Mouse (Mus musculus): ENCODE measurements around the gene Marveld1.

The Marveld1 gene

DNA sequence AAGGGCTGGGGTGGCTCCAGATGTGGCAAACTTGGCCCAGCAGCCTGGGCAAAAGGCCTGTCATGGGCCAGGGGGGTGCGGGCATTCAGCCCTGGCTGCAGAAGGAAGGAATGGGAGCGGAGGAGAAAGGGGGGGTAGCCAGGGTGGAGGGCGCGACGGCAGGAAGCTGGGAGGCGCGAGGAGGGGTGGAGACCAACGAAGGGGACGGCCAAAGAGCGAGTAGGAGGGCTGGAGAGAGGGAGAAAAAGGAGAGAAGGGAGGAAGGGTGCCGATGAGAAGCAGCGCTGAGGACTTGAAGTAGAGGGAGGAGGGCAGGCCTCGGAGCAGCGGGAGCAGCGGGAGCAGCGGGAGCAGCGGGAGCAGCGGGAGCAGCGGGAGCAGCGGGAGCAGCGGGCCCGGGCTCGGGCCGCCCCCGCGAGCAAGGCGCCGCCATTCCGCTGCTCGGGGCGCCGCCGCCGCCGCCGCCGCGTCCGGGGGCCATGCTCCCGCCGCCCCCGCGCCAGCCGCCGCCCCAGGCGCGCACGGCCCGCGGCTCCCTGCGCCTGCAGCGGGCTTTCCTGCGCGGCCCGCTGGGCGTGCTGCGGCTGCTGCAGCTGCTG is at the start of gene Marveld1:
Marveld1 (plus strand) TSS at position 231 of the 599 bp plus-strand sequence.
- DNase-seq (ENCODE audit: low spot score in 2 of 2), result peak; percentile 87 to 89

DNA sequence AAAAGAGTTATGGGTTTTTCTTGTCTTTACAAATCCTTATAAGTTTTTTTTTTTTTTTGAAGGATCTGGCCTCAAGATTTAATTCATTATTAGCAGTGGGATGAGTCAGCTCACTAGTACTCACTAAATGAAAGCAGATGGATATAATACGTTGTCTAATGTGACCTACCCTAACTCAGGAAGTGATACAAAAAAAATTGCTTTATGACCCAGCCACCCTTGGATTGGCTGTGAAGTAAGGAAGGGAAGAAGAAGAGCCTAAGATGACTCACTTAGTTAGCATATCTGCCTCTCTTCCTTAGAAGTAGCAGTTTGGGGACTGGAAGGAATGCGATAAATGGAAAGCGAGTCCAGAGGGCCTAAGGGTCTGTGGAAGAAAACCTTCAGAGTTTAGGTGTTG is 47.8 kb upstream of the Marveld1 start:
- DNase-seq (ENCODE audit: low spot score in 2 of 2), result no peak

GRCm38 (mm10) chr19:42104681-42105080 is 42.5 kb upstream of the Marveld1 start:
- no peak for DNase-seq (ENCODE audit: low spot score in 2 of 2)

DNA sequence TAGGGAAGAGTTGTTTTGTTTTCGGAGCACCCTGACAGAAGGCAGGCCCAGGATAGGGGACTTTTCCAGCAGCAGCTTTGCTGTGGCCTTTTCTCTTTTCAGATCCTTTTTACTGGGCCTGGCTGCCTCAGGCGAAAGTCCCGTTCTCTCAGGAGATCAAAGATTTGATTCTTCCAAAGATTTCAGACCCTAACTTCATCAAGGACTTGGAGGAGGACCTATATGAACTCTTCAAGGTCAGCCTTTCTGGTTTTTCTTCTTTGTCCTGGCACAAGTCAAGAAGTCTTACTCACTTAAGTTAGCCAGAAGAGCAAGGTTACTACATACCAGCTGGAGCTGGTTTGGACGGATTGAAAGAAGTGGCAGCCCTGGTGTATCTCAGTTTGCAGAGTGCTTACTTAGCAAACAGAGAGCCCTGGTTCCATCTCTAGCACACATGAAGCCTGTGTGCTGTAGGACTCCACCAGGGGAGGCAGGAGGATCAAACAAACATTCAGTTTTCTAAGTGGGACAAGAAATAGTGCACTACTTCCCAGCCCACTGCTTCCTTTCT is 31.3 kb upstream of the Marveld1 start:
- no peak for DNase-seq (ENCODE audit: low spot score in 2 of 2)

- DNase-seq (ENCODE audit: low spot score in 2 of 2), result no peak
Measured at GRCm38 (mm10) chr19:42118142-42118541, 29.1 kb upstream of the Marveld1 start.

- DNase-seq (ENCODE audit: low spot score in 2 of 2), result no peak
Measured at GRCm38 (mm10) chr19:42118596-42118995, 28.6 kb upstream of the Marveld1 start.

DNA sequence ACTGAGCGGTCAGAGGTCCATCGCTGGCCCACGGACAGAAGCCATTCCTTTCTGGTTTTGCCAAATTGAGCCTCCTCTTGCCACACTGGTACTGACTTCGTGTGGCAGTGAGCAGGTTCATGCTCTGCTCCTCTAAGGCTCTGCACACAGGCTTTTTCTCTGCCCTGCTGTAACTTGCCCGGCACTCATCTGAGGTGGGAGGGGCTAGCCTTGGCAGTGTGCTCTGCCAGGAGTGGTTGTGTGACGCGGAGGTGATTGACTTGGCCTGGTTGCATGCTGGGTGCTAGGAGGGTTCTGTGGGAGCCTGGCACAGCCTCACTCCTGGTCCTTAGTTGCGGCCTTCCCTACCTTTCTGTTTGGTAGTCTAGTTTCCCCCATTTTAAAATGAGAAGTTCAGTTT is 26.7 kb upstream of the Marveld1 start:
- no peak for DNase-seq (ENCODE audit: low spot score in 2 of 2)

DNA sequence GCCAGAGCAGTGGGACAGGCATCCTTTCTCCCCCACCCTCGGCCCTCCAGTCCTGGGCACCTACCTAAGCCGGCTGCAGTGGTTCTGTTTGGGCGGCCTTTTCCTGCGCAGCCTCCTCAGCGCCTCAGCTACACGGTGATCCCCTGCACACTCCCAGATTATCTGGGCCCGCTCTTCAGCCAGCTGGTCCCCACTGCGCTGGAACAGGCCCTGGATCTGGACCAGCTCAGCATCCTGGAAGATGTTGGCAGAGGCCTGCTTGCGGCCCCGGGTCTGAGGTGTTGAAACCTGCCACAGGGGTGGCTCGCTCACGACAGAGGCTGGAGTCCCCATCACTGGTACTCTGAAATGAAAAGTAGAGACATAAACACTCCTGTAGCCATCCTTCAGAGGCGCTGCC is 22.5 kb upstream of the Marveld1 start:
- no peak for DNase-seq (ENCODE audit: low spot score in 2 of 2)

GRCm38 (mm10) chr19:42125501-42126218 is 21.5 kb upstream of the Marveld1 start:
- no peak for DNase-seq (ENCODE audit: low spot score in 2 of 2)

- DNase-seq (ENCODE audit: low spot score in 2 of 2), result no peak
Measured at GRCm38 (mm10) chr19:42126219-42126605, 21.0 kb upstream of the Marveld1 start.

GRCm38 (mm10) chr19:42127024-42127423 is 20.2 kb upstream of the Marveld1 start:
- no peak for DNase-seq (ENCODE audit: low spot score in 2 of 2)

- no peak for DNase-seq (ENCODE audit: low spot score in 2 of 2)
Measured at GRCm38 (mm10) chr19:42128052-42128740, 19.0 kb upstream of the Marveld1 start.

DNA sequence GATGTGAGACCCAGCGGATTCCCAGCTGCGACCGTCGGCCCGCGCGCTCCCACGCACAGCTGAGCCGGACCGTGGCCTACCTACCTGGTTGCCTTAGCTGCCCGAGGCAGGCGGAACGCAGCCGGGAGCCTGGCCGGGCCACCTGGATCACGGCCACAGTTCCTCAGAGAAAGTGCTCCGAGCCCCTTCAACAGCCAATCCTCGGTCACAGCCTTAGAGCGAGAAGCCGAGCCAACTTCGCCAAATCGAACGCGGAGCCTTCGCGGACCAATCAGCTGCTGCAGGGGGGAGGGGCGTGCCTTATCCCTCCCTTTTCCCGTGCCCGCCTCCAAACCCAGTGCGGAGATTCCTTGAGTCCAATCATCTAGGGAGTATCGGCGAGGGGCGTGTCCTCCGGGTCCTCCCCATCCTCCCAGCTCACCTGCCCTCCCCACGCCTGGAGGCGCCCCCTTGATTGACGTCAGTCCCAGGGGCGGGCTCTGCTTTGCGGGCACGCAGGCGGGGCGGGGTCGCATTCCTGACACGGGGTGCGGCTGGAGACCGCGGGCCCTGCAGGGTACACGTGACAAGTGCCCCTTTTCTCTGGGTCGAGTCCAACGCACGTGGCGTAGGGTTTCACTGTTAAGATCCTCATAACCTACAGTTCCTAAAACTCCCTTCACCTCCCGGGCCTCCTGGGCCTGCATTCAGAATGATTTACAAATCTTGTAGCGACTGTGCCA is 18.3 kb upstream of the Marveld1 start, which contains the start of gene Avpi1:
Avpi1 (minus strand) TSS at position 273 of the 722 bp plus-strand sequence.
- peak; percentile 99 for DNase-seq (ENCODE audit: low spot score in 2 of 2)

GRCm38 (mm10) chr19:42129509-42130293 is 17.5 kb upstream of the Marveld1 start:
- DNase-seq (ENCODE audit: low spot score in 2 of 2), result no peak

DNA sequence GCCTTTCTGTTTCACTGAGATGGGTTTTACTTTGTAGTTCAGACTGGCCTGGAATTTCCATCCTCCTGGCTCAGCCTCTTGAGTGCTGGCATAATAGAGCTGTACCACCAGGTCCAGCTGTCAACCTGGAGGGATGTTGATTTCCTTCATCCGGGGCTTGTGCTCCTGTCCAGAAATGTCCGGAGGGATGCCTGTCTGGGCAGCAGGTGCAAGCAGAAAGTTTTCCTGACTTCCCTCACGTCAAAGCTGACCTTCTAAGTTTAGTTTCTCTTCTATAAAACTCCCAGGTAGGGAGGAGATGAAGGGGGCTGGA is 16.9 kb upstream of the Marveld1 start:
- no peak for DNase-seq (ENCODE audit: low spot score in 2 of 2)

DNA sequence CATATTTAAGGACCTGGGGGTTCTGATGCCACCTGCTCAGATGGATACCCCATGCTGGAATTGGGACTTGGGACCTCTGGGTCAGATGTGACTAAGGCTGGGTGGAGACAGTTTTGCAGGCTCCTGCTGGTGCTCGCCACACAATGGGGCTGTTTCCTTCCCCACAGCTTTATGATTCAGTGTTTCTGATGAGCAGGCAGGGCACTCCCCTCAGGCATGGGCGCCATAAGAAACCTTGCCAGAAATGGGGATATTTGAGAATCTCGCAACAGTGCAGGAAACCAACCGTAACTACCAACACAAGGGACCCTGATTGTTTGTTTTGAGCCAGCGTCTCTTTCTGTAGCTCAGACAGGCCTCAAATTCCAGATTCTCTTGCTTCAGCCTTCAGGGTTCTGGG is 16.1 kb upstream of the Marveld1 start:
- DNase-seq (ENCODE audit: low spot score in 2 of 2), result no peak

- DNase-seq (ENCODE audit: low spot score in 2 of 2), result no peak
Measured at GRCm38 (mm10) chr19:42135070-42135469, 12.1 kb upstream of the Marveld1 start.

DNA sequence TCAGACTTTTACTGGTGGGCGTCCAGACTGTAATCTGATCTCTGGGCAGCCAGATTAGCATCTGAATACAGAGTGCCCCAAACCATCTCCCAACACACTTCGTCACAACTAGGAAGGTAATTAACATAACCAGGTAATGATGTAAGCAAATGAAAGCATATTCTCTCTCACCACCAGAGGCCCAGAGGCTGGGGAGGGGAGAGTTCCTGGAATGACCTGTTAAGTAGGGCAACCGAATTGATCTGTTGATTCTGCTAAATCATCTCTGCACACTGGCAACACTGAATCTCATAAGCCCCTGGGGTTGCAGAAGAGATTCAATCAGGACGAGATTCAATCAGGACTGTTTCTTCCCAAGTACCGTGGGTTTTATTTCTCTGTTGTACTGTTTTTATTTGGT is 11.1 kb upstream of the Marveld1 start:
- DNase-seq (ENCODE audit: low spot score in 2 of 2), result no peak

DNA sequence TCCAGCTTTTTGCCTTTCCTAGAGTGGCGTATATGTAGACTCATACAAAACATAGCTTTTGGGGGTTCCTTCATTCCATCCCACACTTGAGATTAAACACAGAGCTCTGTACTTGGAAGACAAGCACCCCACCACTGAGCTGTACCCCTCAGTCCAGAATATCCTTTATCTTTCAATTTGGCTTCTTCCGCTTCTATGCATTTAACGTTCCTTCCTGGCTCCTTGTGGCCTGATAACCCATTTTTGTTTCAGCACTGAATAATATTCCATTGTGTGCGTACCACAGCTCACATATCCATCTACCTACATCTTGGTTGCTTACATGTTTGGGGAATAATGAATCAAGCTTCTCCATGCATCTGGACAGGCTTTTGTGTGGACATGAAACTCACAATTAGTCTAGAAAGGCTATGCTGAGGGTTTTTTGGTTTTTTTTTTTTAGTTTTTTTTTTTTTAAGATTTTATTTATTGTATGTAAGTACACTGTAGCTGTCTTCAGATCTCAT is 10.0 kb upstream of the Marveld1 start:
- no peak for DNase-seq (ENCODE audit: low spot score in 2 of 2)

- DNase-seq (ENCODE audit: low spot score in 2 of 2), result no peak
Measured at GRCm38 (mm10) chr19:42138517-42139285, 8.5 kb upstream of the Marveld1 start.

Measured in heart, adult 9 months (tissue).